Mouse (Mus musculus) CD4-positive helper T cell, adult 2 months (primary cell): ENCODE results near the gene Tlr13.

Experiments
- DNase-seq: peaks from one replicate; pipeline ENCODE4 v3.0.0-alpha.2; 2012; ENCODE audit warnings: low read depth, missing footprints, low spot score

Gene Tlr13

GRCm38 (mm10) chrX:106142936-106143335 lies at the start of gene Tlr13:
Tlr13 (plus strand) TSS chrX:106143204.
- DNase-seq: no peak

- DNase-seq: peak; percentile 11
Observed at GRCm38 (mm10) chrX:106105464-106105863, 37.5 kb upstream of the Tlr13 start.

GRCm38 (mm10) chrX:106113881-106114280 lies 29.1 kb upstream of the Tlr13 start:
- no peak for DNase-seq

- no peak for DNase-seq
Observed at GRCm38 (mm10) chrX:106114674-106115073, 28.3 kb upstream of the Tlr13 start.

GRCm38 (mm10) chrX:106122823-106123222 lies 20.2 kb upstream of the Tlr13 start:
- no peak for DNase-seq

- no peak for DNase-seq
Observed at GRCm38 (mm10) chrX:106128283-106128682, 14.7 kb upstream of the Tlr13 start.

GRCm38 (mm10) chrX:106129877-106130276 lies 13.1 kb upstream of the Tlr13 start:
- DNase-seq: no peak

GRCm38 (mm10) chrX:106134916-106135315 lies 8.1 kb upstream of the Tlr13 start:
- DNase-seq: no peak

GRCm38 (mm10) chrX:106135484-106135883 lies 7.5 kb upstream of the Tlr13 start:
- peak; percentile 55 for DNase-seq

- peak; percentile 56 for DNase-seq
Observed at GRCm38 (mm10) chrX:106135916-106136575, 7.0 kb upstream of the Tlr13 start.

- peak; percentile 5 for DNase-seq
Observed at GRCm38 (mm10) chrX:106139309-106140070, 3.5 kb upstream of the Tlr13 start.

GRCm38 (mm10) chrX:106148185-106148584 lies 5.2 kb downstream of the Tlr13 start:
- no peak for DNase-seq

- DNase-seq: no peak
Observed at GRCm38 (mm10) chrX:106149460-106149859, 6.5 kb downstream of the Tlr13 start.

GRCm38 (mm10) chrX:106154180-106154586 lies 11.2 kb downstream of the Tlr13 start:
- DNase-seq: no peak

GRCm38 (mm10) chrX:106155892-106156291 lies 12.9 kb downstream of the Tlr13 start:
- DNase-seq: no peak

GRCm38 (mm10) chrX:106163995-106164394 lies 21.0 kb downstream of the Tlr13 start:
- DNase-seq: no peak

GRCm38 (mm10) chrX:106164555-106164954 lies 21.6 kb downstream of the Tlr13 start:
- no peak for DNase-seq

- DNase-seq: peak; percentile 40
Observed at GRCm38 (mm10) chrX:106165089-106165488, 22.1 kb downstream of the Tlr13 start.

- DNase-seq: peak; percentile 75
Observed at GRCm38 (mm10) chrX:106171106-106171852, 28.3 kb downstream of the Tlr13 start.

- peak; percentile 29 for DNase-seq
Observed at GRCm38 (mm10) chrX:106171853-106172154, 28.8 kb downstream of the Tlr13 start.

- no peak for DNase-seq
Observed at GRCm38 (mm10) chrX:106176331-106176730, 33.3 kb downstream of the Tlr13 start.

- no peak for DNase-seq
Observed at GRCm38 (mm10) chrX:106184279-106184678, 41.3 kb downstream of the Tlr13 start.
